ENCODE assay signal across 32 mouse cellular contexts in genomic region chr5:115444130-115444529, GRCm38 (mm10). TPM values are rescaled to one million over a fixed set of nuclear protein-coding genes. Genes with fewer than 3 reads are reported as not detected.
DNase-seq lines count a peak whose midpoint lies in the region; ATAC-seq and TF ChIP-seq lines count a peak whose summit lies in the region.
"Had no signal": no experiment of that assay in that cellular context is flagged by ENCODE, and none has a peak within 500 bp of the region (broad histone marks: within the 10 kb centered on the region; RNA-seq: fewer than 3 reads in every experiment).

No protein-coding gene starts in this region.

- no peak overlapping the region for H3K4me2 ChIP-seq in midbrain, embryonic 13.5 days (replicated peaks)
- no peak overlapping the region for H3K4me2 ChIP-seq in midbrain, embryonic 14.5 days (ENCODE audit: low read length)
- H3K4me2 ChIP-seq: forebrain, embryonic 13.5 days; heart, embryonic 13.5 days; hindbrain, embryonic 14.5 days had no signal

- H3K36me3 ChIP-seq in midbrain, embryonic 13.5 days, result peaks cover 96% of the 10 kb centered on the region
- H3K36me3 ChIP-seq in midbrain, embryonic 14.5 days (ENCODE audit: control insufficient read depth, insufficient read depth, low read length), result peaks cover 99% of the 10 kb centered on the region
- H3K36me3 ChIP-seq in ES-Bruce4 (ENCODE audit: control insufficient read depth, insufficient read depth, low read length, poor library complexity, severe bottlenecking), result no peaks in the 10 kb centered on the region
- H3K36me3 ChIP-seq in ES-E14 (ENCODE audit: control insufficient read depth, insufficient read depth, low read length, poor library complexity, severe bottlenecking), result peaks cover 14% of the 10 kb centered on the region; the same call in 1 of the 2 replicates

- peak; percentile 96 for TF ChIP-seq EP300 in ES-Bruce4 (IDR thresholded peaks at IDR 0.05; ENCODE audit: insufficient read depth, low read depth, low read length)

- H3K4me1 ChIP-seq in midbrain, embryonic 13.5 days (replicated peaks), result peaks cover 30% of the 10 kb centered on the region
- peaks cover 4% of the 10 kb centered on the region; the same call in 1 of the 2 replicates for H3K4me1 ChIP-seq in midbrain, embryonic 14.5 days (ENCODE audit: control insufficient read depth, insufficient read depth, low read length)
- H3K4me1 ChIP-seq in ES-Bruce4 (ENCODE audit: control insufficient read depth, insufficient read depth, low read length) (peaks cover 7% of the 10 kb centered on the region), ES-E14 (ENCODE audit: control insufficient read depth in 2 of 2, insufficient read depth in 2 of 2, low read length in 2 of 2, poor library complexity in 1 of 2) (peaks cover 5 to 12% of the 10 kb centered on the region in 2 experiments; a peak in 2 of 4 replicates)

- no peak for TF ChIP-seq CTCF in ES-Bruce4 (IDR thresholded peaks at IDR 0.05; ENCODE audit: low read depth, low read length)

- no peak for TF ChIP-seq POLR2A in ES-Bruce4 (IDR thresholded peaks at IDR 0.05; ENCODE audit: insufficient read depth, low read length)

- WGBS in midbrain, embryonic 13.5 days, result 69% methylated on average over 11 of the region's 11 CpGs
- WGBS in midbrain, embryonic 14.5 days, result 64% methylated on average over 11 of the region's 11 CpGs

- H3K27ac ChIP-seq in midbrain, embryonic 13.5 days, result peak overlapping the region; percentile 47; the same call in 1 of the 2 replicates
- H3K27ac ChIP-seq in midbrain, embryonic 14.5 days (replicated peaks; ENCODE audit: low read depth, low read length), result no peak overlapping the region
- H3K27ac ChIP-seq in ES-Bruce4 (ENCODE audit: insufficient read depth, low read length) (peak overlapping the region; percentile 72), ES-E14 (ENCODE audit: insufficient read depth, low read depth, low read length, poor library complexity, severe bottlenecking) (peak overlapping the region; percentile 6; the same call in 1 of the 2 replicates)
- H3K27ac ChIP-seq: forebrain, embryonic 10.5 days; forebrain, embryonic 13.5 days; heart, adult 2 months; heart, embryonic 10.5 days; heart, embryonic 13.5 days; hindbrain, embryonic 14.5 days; hindbrain, postnatal 0 days had no signal

- in situ Hi-C loops in ES-E14 (cut with MboI; ENCODE audit: low sequenced_read_pairs in 2 of 2, unreplicated experiment in 2 of 2), result loop anchor here (5.0 to 10.0 kb wide), 2 partner anchors 67 to 89 kb away; no protein-coding TSS in a partner anchor

- no peak overlapping the region for H3K4me3 ChIP-seq in midbrain, embryonic 13.5 days (replicated peaks)
- H3K4me3 ChIP-seq in midbrain, embryonic 14.5 days (replicated peaks; ENCODE audit: low read depth, low read length), result no peak overlapping the region
- H3K4me3 ChIP-seq in ES-Bruce4 (ENCODE audit: low read depth, low read length) (0 out of 2 replicates have a peak overlapping the region, but pooled peaks have one; percentile 5), ES-E14 (ENCODE audit: insufficient read depth in 1 of 2, low read depth in 1 of 2, low read length in 2 of 2, poor library complexity in 1 of 2, severe bottlenecking in 1 of 2) (no peak overlapping the region)
- H3K4me3 ChIP-seq: forebrain, embryonic 10.5 days; forebrain, embryonic 13.5 days; heart, adult 2 months; heart, embryonic 10.5 days; heart, embryonic 13.5 days had no signal

- no peaks in the 10 kb centered on the region for H3K9me3 ChIP-seq in midbrain, embryonic 13.5 days
- H3K9me3 ChIP-seq in midbrain, embryonic 14.5 days (ENCODE audit: control insufficient read depth, low read length), result no peaks in the 10 kb centered on the region
- H3K9me3 ChIP-seq in ES-Bruce4 (replicated peaks; ENCODE audit: control insufficient read depth, insufficient read depth, low read length, poor library complexity, severe bottlenecking) (no peaks in the 10 kb centered on the region), ES-E14 (ENCODE audit: control insufficient read depth, insufficient read depth, low read depth, low read length) (no peaks in the 10 kb centered on the region)
- H3K9me3 ChIP-seq: forebrain, embryonic 10.5 days; forebrain, embryonic 13.5 days; heart, embryonic 10.5 days; heart, embryonic 13.5 days had no signal

- ATAC-seq in midbrain, embryonic 13.5 days, result no peak
- no peak for ATAC-seq in midbrain, embryonic 14.5 days (ENCODE audit: low FRiP score, low TSS enrichment)
- ATAC-seq: activated CD4-positive, CD25-positive, alpha-beta regulatory T cell, adult 4 months; CD4-positive, CD25-positive, alpha-beta regulatory T cell, adult 4 months; forebrain, embryonic 13.5 days; forebrain, embryonic 16.5 days; hindbrain, postnatal 0 days had no signal

- no peak overlapping the region for H3K9ac ChIP-seq in midbrain, embryonic 13.5 days (replicated peaks)
- no peak overlapping the region for H3K9ac ChIP-seq in midbrain, embryonic 14.5 days (replicated peaks; ENCODE audit: low read length)
- H3K9ac ChIP-seq in ES-Bruce4 (ENCODE audit: low read depth, poor library complexity, severe bottlenecking), result peak overlapping the region; percentile 28; the same call in 1 of the 2 replicates
- H3K9ac ChIP-seq in ES-E14 (ENCODE audit: insufficient read depth, low read depth, low read length, poor library complexity, severe bottlenecking), result no peak overlapping the region
- H3K9ac ChIP-seq: forebrain, embryonic 13.5 days; heart, embryonic 13.5 days; hindbrain, embryonic 14.5 days had no signal

- no peaks in the 10 kb centered on the region for H3K27me3 ChIP-seq in midbrain, embryonic 13.5 days
- H3K27me3 ChIP-seq in midbrain, embryonic 14.5 days (ENCODE audit: control insufficient read depth, insufficient read depth, low read length), result no peaks in the 10 kb centered on the region
- no peaks in the 10 kb centered on the region for H3K27me3 ChIP-seq in ES-Bruce4 (ENCODE audit: control insufficient read depth, insufficient read depth, low read length, poor library complexity, severe bottlenecking)
- H3K27me3 ChIP-seq: forebrain, embryonic 13.5 days; heart, embryonic 13.5 days had no signal

- no peak for DNase-seq in midbrain, embryonic 14.5 days
- DNase-seq in ES-E14 (ENCODE audit: low read depth, low spot score), result peak; percentile 75
- DNase-seq in ZHBTc4 (ENCODE audit: low read depth, low spot score), result peak; percentile 95
- DNase-seq in urinary bladder, postnatal 10 days (ENCODE audit: low spot score), result no peak
- no peak for DNase-seq in lung, postnatal 25 days (ENCODE audit: low spot score)
- DNase-seq: adrenal gland, adult 8-10 months; adrenal gland, postnatal 25 days; cerebellum, adult 11-12 months; cerebellum, adult 8-10 months; cerebellum, postnatal 10 days; gastrocnemius, postnatal 10 days; gastrocnemius, postnatal 36 days; heart, adult 2 months; heart, postnatal 14 days; heart, postnatal 4 days had no signal

TF ChIP-seq in ES-E14, 5 proteins besides CTCF, POLR2A, EP300 and RAD21:
- TF ChIP-seq ZNF384 (IDR thresholded peaks at IDR 0.05; ENCODE audit: low read depth, low read length) (no peak), HCFC1 (IDR thresholded peaks at IDR 0.05; ENCODE audit: borderline replicate concordance, insufficient read depth, low read length) (no peak), CHD2 (IDR thresholded peaks at IDR 0.05; ENCODE audit: low read depth, low read length) (no peak), ZC3H11A (IDR thresholded peaks at IDR 0.05; ENCODE audit: borderline replicate concordance, low read depth, low read length) (no peak), MAFK (IDR thresholded peaks at IDR 0.05; ENCODE audit: insufficient read depth, low read depth, low read length) (no peak)

RNA-seq across cellular contexts. Expression of gene Msi1, which starts 14.7 kb away (rescaled TPM):
- 112 and 133 TPM in 2 replicates for polyA plus RNA-seq in midbrain, embryonic 13.5 days (2015; fragmentation: Nextera tagmentation; extraction: Ambion mirVana)
- polyA plus RNA-seq in midbrain, embryonic 14.5 days (2014; fragmentation: Nextera tagmentation; extraction: Ambion mirVana), result 71.6 and 101 TPM in 2 replicates
- polyA plus RNA-seq in ES-Bruce4 (2011; ENCODE audit: insufficient read depth, insufficient read length, low read depth, missing spikeins), result 48.7 and 49.2 TPM in 2 replicates
- 5.6 and 9.0 TPM in 2 replicates for total RNA-seq in ES-E14 (2012; rRNA removed)
- total RNA-seq: granulocyte monocyte progenitor cell, adult 5-6 weeks had no signal
- polyA plus RNA-seq: activated CD4-positive, CD25-positive, alpha-beta regulatory T cell, adult 4 months; CD4-positive, CD25-positive, alpha-beta regulatory T cell, adult 4 months had no signal

RNA-seq across cellular contexts. Expression of gene Pla2g1b, which starts 21.9 kb away (rescaled TPM):
- polyA plus RNA-seq in midbrain, embryonic 13.5 days (2015; fragmentation: Nextera tagmentation; extraction: Ambion mirVana), result not detected in 2 replicates
- polyA plus RNA-seq in midbrain, embryonic 14.5 days (2014; fragmentation: Nextera tagmentation; extraction: Ambion mirVana), result not detected in 2 replicates
- polyA plus RNA-seq in ES-Bruce4 (2011; ENCODE audit: insufficient read depth, insufficient read length, low read depth, missing spikeins), result 55.4 and 63.2 TPM in 2 replicates
- total RNA-seq in ES-E14 (2012; rRNA removed), result 31.1 and 36.6 TPM in 2 replicates
- total RNA-seq: adrenal gland, postnatal 25 days; gastrocnemius, adult 18-20 months; gastrocnemius, postnatal 10 days; gastrocnemius, postnatal 36 days; granulocyte monocyte progenitor cell, adult 5-6 weeks; heart, adult 2 months; heart, postnatal 14 days; heart, postnatal 4 days; hindbrain, postnatal 0 days had no signal
- polyA plus RNA-seq: activated CD4-positive, CD25-positive, alpha-beta regulatory T cell, adult 4 months; brain, embryonic 14.5 days; C2C12; CD4-positive, CD25-positive, alpha-beta regulatory T cell, adult 4 months; embryonic facial prominence, embryonic 11.5 days; embryonic facial prominence, embryonic 14.5 days; forebrain, embryonic 10.5 days; forebrain, embryonic 13.5 days; forebrain, embryonic 16.5 days; heart, adult 2 months; hindbrain, embryonic 14.5 days; hindbrain, postnatal 0 days had no signal

RNA-seq across cellular contexts. Expression of gene Sirt4, which starts 40.4 kb away (rescaled TPM):
- polyA plus RNA-seq in midbrain, embryonic 13.5 days (2015; fragmentation: Nextera tagmentation; extraction: Ambion mirVana), result 26.1 and 28.7 TPM in 2 replicates
- 23.8 and 25.9 TPM in 2 replicates for polyA plus RNA-seq in midbrain, embryonic 14.5 days (2014; fragmentation: Nextera tagmentation; extraction: Ambion mirVana)
- 22.2 and 28.3 TPM in 2 replicates for polyA plus RNA-seq in ES-Bruce4 (2011; ENCODE audit: insufficient read depth, insufficient read length, low read depth, missing spikeins)
- 15.3 and 25.7 TPM in 2 replicates for total RNA-seq in ES-E14 (2012; rRNA removed)

Comparison
In these comparisons a context has a peak if more than half of its experiments do, and no peak if none do; other contexts are left out.
1. DNase-seq: peak in ES-E14 (single experiment) and ZHBTc4 (single experiment); none in midbrain, embryonic 14.5 days (single experiment), urinary bladder, postnatal 10 days (single experiment) and lung, postnatal 25 days (single experiment).
2. RNA of gene Pla2g1b, which starts 21.9 kb away (polyA plus RNA-seq): 55.4 to 63.2 TPM in ES-Bruce4; not detected in midbrain, embryonic 13.5 days and not detected in midbrain, embryonic 14.5 days; every median in the first group is over 10 times any median in the second.